Mouse (Mus musculus): ENCODE data around the gene Aebp2.
A peak's percentile ranks its signal among the peaks of the same experiment; 100 is the strongest.

The Aebp2 gene

GRCm38 (mm10) chr6:140608666-140609065 lies 13.8 kb upstream of the Aebp2 start:
- DNase-seq = no peak

GRCm38 (mm10) chr6:140609533-140609932 lies 12.9 kb upstream of the Aebp2 start:
- DNase-seq = no peak

- no peak for DNase-seq
Observed at GRCm38 (mm10) chr6:140610117-140610516, 12.3 kb upstream of the Aebp2 start.

- DNase-seq = no peak
Observed at GRCm38 (mm10) chr6:140611282-140611681, 11.2 kb upstream of the Aebp2 start.

GRCm38 (mm10) chr6:140611893-140612473 lies 10.5 kb upstream of the Aebp2 start:
- DNase-seq = no peak

DNA sequence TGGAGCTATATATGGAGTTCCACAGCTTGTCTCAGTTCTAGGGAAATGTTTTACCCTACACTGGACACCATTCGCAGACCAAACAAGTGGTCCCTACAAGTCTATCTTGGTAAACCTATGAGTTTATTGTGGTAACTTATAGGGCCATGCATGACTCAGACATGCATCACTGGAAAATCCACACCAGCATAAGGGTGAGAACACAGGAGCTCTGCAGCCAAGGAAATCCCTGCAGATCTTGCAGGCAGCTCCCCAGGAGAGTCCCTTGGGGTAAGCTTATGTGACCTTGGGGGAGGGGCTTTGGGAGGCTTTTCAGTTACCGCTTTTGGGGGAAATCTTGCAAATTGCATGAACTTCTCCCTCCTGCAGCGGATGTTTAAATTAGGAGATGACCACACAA lies 8.6 kb upstream of the Aebp2 start:
- no peak for DNase-seq

- no peak for DNase-seq
Observed at GRCm38 (mm10) chr6:140614711-140615110, 7.8 kb upstream of the Aebp2 start.

- DNase-seq = no peak
Observed at GRCm38 (mm10) chr6:140620531-140621349, 1.7 kb upstream of the Aebp2 start.

DNA sequence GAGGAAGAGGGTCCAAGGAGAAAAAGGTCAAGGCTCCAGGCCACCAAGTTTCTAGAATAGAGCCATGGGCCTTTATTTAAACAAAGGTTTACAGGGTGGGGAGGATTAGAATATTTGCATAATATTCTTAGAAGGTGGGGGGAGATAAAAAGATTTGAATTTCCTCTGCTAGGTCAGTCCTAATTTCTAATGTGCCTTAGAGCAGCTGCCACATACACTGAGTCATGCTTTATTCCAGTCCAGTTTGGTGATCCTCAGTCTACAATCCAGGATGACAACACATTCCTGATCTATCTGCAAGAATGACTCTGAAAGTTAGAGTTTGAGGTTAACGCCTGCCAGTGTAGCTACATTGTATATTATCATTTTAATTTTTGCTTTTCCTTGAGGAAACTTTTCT lies 841 bp upstream of the Aebp2 start:
- DNase-seq = no peak

DNA sequence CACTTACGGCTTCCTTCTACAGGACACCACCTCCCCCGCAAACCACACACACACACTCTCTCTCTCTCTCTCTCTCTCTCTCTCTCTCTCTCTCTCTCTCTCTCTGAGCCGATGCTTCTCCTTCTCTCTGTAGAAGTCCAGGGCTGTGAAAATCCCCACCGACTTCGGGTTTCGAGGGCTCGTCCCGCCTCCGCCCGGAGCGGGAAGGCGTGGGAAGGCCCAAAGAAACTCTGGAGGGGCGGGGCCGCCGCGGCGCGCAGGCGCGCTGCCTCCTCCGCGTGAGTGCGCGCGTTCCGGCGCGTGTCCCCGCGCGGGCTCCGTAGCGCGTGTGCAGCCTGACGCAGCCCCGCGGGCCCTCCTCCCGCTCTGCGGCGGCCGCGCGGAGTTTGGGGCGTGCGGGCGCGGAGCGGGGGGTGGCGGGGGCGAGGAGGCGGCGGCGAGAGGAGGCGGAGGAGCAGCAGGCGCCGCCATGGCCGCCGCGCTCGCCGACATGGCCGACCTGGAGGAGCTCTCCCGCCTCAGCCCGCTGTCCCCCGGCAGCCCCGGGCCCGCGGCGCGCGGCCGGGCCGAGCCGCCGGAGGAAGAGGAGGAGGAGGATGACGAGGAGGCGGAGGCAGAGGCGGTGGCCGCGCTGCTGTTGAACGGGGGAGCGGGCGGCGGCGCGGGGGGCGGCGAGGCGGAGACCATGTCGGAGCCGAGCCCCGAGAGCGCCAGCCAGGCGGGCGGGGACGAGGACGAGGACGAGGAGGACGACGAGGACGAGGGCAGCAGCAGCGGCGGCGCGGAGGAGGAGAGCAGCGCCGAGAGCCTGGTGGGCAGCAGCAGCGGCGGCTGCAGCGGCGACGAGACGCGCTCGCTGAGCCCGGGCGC lies 998 bp downstream of the Aebp2 start:
- DNase-seq = peak; percentile 90

GRCm38 (mm10) chr6:140624096-140625051 lies 1.9 kb downstream of the Aebp2 start:
- DNase-seq = peak; percentile 53

- DNase-seq = no peak
Observed at GRCm38 (mm10) chr6:140629176-140629859, 6.9 kb downstream of the Aebp2 start.

DNA sequence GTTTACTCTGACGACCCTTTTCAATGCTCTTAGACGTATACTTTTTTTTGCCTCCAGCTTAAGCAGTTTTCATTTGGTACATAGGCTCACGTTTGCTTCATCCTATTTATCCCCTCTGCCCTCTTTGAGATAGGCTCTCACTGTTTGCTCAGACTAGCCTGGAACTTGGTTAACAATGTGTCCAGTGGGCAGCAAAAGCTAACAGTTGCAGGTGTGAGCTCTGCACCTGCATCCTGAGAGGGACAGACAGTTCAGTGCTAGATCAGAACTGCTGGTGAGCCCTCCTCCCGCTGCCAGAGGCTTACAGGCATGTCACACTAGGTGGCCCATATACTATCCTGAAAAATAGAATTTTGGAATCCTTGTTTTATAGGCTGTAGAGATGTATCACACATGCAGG lies 7.8 kb downstream of the Aebp2 start:
- no peak for DNase-seq

- no peak for DNase-seq
Observed at GRCm38 (mm10) chr6:140633616-140634015, 11.2 kb downstream of the Aebp2 start.

DNA sequence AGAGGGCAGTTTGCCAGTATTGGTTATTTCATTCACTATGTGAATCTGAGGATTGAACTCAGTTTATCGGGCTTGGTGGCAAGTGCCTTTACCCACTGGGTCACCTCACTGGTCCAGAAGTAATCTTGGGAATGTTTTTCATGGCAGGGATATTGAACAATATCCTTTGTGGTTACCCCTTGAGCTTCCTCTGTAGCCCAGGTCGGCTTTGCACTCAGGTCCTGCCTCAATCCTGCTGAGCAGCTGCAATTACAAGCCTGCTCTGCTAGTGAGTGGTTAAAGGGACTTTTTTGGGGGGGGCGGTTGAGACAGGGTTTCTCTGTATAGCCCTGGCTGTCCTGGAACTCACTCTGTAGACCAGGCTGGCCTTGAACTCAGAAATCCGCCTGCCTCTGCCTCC lies 13.8 kb downstream of the Aebp2 start:
- DNase-seq = no peak

GRCm38 (mm10) chr6:140642010-140642409 lies 19.5 kb downstream of the Aebp2 start:
- no peak for DNase-seq

DNA sequence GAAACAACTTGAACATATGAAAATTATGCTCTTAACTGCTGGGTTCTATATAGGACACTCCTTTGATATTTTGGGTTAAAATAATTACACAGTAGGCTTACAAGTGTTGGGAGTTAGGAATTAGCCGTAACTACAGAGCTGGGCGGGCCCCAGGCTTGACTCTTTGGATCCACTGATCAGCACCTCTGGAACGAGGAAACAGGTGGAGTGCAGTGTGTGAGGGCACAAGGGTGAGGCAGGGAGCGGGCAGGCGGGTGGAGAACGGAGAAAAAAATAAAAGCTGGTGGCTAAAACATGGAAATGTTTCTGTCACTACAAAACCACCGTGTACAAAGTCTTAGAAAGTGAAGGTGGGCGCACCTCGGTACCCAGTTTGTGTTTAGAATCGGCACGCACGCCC lies 20.2 kb downstream of the Aebp2 start:
- DNase-seq = no peak

GRCm38 (mm10) chr6:140645931-140646330 lies 23.5 kb downstream of the Aebp2 start:
- no peak for DNase-seq

- no peak for DNase-seq
Observed at GRCm38 (mm10) chr6:140646892-140647291, 24.4 kb downstream of the Aebp2 start.

DNA sequence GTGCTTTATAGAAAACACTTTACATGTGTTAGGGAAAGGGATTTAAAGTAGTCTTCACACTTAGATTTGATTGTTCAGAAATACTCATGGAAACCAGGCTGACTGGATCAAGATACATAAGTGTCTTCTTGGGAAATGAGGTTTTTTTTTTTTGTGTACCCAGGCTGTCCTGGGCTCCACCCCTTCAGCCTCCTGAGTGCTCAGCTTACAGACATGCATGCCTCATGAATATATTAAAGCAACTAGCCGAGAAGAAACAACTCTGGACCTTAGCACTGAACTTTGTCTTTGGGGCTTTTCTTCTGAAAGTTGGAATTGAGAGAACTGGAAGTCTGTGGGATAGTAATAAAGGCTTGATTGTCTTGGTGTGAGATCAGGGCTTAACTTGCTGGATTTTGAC lies 27.3 kb downstream of the Aebp2 start:
- DNase-seq = no peak

- no peak for DNase-seq
Observed at GRCm38 (mm10) chr6:140651923-140652322, 29.5 kb downstream of the Aebp2 start.

GRCm38 (mm10) chr6:140655451-140655850 lies 33.0 kb downstream of the Aebp2 start:
- no peak for DNase-seq

All from right cerebral cortex, postnatal 4 days (tissue).